Mouse (Mus musculus): ENCODE data around the gene Fam19a3. TPM values are rescaled to one million over a fixed set of nuclear protein-coding genes. Genes with fewer than 3 reads are reported as not detected.
"Not testable (repeated sequence)": the region's sequence is repeated elsewhere in the genome, so short reads cannot be mapped to it uniquely, and the experiment has no call there.

Fam19a3 gene
- polyA plus RNA-seq, 1 experiment from 2014 or later, result 0.78 TPM

DNA sequence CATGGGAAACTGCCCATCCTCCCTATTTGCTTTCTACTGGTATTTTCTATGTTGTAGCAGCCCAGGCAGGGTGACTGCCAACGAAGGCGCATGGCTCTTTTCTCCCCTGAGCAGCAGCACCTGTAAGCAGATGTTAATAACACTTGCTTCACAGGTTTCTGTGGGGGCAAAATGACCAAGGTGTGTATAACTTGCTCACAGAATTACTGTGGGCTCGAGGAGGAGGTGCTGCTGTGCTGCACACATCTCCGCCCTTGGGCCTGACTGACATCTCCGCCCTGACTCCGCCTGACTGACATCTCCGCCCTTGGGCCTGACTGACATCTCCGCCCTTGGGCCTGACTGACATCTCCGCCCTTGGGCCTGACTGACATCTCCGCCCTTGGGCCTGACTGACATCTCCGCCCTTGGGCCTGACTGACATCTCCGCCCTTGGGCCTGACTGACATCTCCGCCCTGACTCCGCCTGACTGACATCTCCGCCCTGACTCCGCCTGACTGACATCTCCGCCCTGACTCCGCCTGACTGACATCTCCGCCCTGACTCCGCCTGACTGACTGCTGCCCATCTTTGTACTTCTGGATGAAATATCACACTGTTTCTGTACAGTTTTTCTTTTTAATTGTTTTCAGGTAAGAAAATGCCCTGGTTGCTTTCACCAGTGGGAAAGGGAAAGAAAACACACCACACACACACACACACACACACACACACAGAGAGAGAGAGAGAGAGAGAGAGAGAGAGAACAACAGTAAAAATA, 19.4 kb downstream of the Fam19a3 start:
- not testable (repeated sequence) for H3K36me3 ChIP-seq; H3K9ac ChIP-seq; H3K27ac ChIP-seq; H3K4me3 ChIP-seq; H3K27me3 ChIP-seq; H3K4me1 ChIP-seq (replicated peaks); H3K9me3 ChIP-seq (replicated peaks); ATAC-seq (replicated peaks; ENCODE audit: insufficient number of reproducible peaks, insufficient read depth, low FRiP score, low read depth)
- H3K4me2 ChIP-seq, result peak overlapping the region; percentile 21; the same call in 1 of the 2 replicates
- WGBS, result 26% methylated on average over 20 of the region's 20 CpGs

DNA sequence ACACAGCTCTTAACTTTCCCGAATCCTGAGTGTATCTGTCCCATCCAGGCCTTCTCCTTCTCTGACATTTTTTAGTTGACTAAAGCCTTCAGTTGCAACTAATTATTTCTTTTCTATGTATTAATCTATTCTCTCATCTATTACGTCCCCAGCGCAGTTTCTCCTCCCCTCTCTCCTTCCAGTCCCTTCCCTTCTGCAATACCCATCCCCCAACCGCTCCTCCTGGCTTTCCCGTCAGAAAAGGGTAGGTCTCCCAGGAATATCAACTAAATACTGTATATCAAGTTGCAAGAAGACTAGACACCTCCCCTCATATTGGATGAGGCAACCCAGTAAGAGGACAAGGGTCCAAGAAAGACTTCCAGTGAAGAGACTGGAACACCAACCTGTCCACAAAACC, 22.8 kb downstream of the Fam19a3 start:
- 20% methylated on average over 5 of the region's 5 CpGs for WGBS
- peak overlapping the region; percentile 53 for H3K9ac ChIP-seq
- H3K27me3 ChIP-seq, result peaks cover 8% of the 10 kb centered on the region; the same call in 1 of the 2 replicates
- no peak overlapping the region for H3K27ac ChIP-seq
- ATAC-seq (replicated peaks; ENCODE audit: insufficient number of reproducible peaks, insufficient read depth, low FRiP score, low read depth), result no peak
- no peaks in the 10 kb centered on the region for H3K36me3 ChIP-seq
- H3K4me1 ChIP-seq (replicated peaks), result peaks cover 9% of the 10 kb centered on the region
- peak overlapping the region; percentile 45 for H3K4me3 ChIP-seq
- H3K9me3 ChIP-seq (replicated peaks), result no peaks in the 10 kb centered on the region
- H3K4me2 ChIP-seq, result peak overlapping the region; percentile 84

DNA sequence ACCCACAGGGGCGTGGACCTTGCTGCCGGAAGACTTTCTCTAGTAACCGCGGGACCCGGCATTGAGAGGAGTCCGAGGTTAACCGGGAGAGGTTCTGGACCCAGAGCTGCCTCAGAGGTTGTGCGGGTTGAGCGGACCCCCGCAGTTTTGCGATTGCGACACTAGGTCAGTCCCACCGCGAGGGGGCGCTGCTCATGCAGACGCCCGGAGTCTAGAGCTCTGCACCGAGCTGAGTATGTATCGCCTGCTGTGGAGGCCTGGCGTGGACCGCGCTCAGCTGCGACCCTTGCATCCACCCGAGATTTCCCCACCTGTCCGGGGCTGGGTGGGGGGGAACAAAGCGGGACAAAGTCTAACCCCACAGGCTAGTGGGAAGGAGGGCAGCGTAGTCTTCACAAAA, 23.2 kb downstream of the Fam19a3 start:
- Histone ChIP-seq H3K27ac (no peak overlapping the region), H3K4me3 (peak overlapping the region; percentile 45), H3K36me3 (no peaks in the 10 kb centered on the region), H3K9me3 (replicated peaks) (no peaks in the 10 kb centered on the region), H3K4me2 (peak overlapping the region; percentile 84), H3K4me1 (replicated peaks) (peaks cover 9% of the 10 kb centered on the region), H3K27me3 (peaks cover 9% of the 10 kb centered on the region; the same call in 1 of the 2 replicates), H3K9ac (peak overlapping the region; percentile 53)
- ATAC-seq (replicated peaks; ENCODE audit: insufficient number of reproducible peaks, insufficient read depth, low FRiP score, low read depth), result peak; percentile 75
- 2% methylated on average over 27 of the region's 27 CpGs for WGBS

DNA sequence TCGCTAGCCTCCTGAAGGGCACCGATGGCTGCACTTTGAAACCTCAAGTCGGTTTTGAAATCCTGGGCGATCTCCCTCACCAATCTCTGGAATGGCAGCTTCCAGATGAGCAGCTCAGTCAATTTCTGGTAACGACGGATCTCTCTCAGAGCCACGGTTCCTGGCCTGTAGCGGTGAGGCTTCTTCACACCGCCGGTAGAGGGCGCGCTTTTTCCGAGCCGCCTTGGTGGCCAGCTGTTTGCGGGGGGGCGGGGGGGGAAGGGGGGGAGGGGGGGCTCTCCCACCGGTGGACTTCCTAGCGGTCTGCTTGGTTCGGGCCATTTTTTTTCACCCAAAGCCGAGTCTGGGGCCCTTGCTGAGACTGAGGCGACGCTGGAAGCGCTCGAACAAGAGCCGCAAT, 28.8 kb downstream of the Fam19a3 start:
- H3K27ac ChIP-seq; ATAC-seq (replicated peaks; ENCODE audit: insufficient number of reproducible peaks, insufficient read depth, low FRiP score, low read depth); H3K9me3 ChIP-seq (replicated peaks); H3K4me3 ChIP-seq; H3K4me1 ChIP-seq (replicated peaks); H3K27me3 ChIP-seq; H3K9ac ChIP-seq; H3K36me3 ChIP-seq: not testable (repeated sequence)
- H3K4me2 ChIP-seq, result peak overlapping the region; percentile 33; the same call in 1 of the 2 replicates
- WGBS, result 19% methylated on average over 22 of the region's 25 CpGs

DNA sequence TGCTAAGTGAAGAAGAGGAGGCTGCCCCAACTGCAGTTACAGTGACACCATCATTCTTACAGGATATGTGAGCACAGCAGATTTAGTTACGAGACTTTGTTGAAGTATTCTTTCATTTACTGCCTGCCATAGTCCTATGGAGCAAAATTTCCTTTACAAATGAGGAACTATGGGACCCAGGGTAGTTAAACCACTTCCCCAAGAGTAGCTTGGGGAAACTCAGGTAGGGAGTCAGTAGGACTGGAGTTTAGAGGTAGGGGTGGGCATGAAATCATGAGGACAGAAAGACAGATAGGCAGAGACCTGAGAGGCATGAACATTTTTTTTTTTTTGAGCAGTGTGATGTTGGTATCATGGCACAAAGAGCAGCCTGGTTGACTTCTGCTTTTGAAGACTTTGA, 37.8 kb downstream of the Fam19a3 start:
- Histone ChIP-seq H3K4me1 (replicated peaks) (0 out of 2 replicates have a peak, but pooled peaks cover 2% of the 10 kb centered on the region), H3K4me3 (no peak overlapping the region), H3K27ac (no peak overlapping the region), H3K9ac (no peak overlapping the region), H3K27me3 (no peaks in the 10 kb centered on the region), H3K36me3 (no peaks in the 10 kb centered on the region), H3K9me3 (replicated peaks) (no peaks in the 10 kb centered on the region), H3K4me2 (no peak overlapping the region)
- WGBS, result 56% methylated on average over 1 of the region's 1 CpGs
- ATAC-seq (replicated peaks; ENCODE audit: insufficient number of reproducible peaks, insufficient read depth, low FRiP score, low read depth), result no peak

DNA sequence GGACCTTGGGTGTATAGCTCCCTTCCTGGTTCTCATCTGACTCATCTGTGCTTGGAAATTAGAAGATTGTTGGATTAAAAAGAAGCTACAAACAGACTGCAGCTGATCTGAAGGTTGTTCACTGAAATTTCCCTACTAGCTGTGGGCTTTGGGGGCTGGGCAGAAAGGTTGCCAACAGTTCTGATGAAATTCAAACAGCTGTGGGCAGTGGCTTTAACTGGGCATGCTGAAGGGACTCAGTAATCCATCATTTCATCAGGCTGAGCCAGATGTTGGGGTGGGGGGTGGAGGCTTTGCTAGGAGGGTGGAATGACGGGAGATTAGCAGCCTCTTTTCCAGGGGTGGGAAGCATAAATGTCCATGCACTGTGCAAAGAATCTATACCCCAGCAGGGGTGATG, 38.5 kb downstream of the Fam19a3 start:
- no peak overlapping the region for H3K27ac ChIP-seq
- ATAC-seq (replicated peaks; ENCODE audit: insufficient number of reproducible peaks, insufficient read depth, low FRiP score, low read depth), result no peak
- H3K4me3 ChIP-seq, result no peak overlapping the region
- no peak overlapping the region for H3K4me2 ChIP-seq
- H3K9me3 ChIP-seq (replicated peaks), result no peaks in the 10 kb centered on the region
- 57% methylated on average over 1 of the region's 1 CpGs for WGBS
- 0 out of 2 replicates have a peak, but pooled peaks cover 2% of the 10 kb centered on the region for H3K4me1 ChIP-seq (replicated peaks)
- no peaks in the 10 kb centered on the region for H3K36me3 ChIP-seq
- no peaks in the 10 kb centered on the region for H3K27me3 ChIP-seq
- H3K9ac ChIP-seq, result no peak overlapping the region

DNA sequence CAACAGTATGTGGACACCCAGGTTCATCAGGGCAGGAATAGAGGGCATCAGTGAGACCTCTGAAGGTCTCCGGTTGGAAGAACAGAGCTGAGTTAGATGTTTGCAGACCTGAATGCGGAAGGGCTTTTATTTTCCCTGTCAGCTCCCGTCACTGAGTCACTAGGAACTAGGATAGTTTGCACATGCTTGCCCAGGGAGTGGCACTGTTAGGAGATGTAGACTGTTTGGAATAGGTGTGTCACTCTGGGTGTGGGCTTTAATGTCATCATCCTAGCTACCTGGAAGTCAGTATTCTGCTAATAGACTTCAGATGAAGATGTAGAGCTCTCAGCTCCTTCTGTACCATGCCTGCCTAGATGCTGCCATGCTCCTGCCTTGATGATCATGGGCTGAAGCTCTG, 39.7 kb downstream of the Fam19a3 start:
- Histone ChIP-seq H3K9ac (no peak overlapping the region), H3K4me3 (no peak overlapping the region), H3K27me3 (no peaks in the 10 kb centered on the region), H3K36me3 (no peaks in the 10 kb centered on the region), H3K27ac (no peak overlapping the region), H3K9me3 (replicated peaks) (no peaks in the 10 kb centered on the region), H3K4me2 (no peak overlapping the region), H3K4me1 (replicated peaks) (no peaks in the 10 kb centered on the region)
- WGBS, result 90% methylated on average over 3 of the region's 3 CpGs
- no peak for ATAC-seq (replicated peaks; ENCODE audit: insufficient number of reproducible peaks, insufficient read depth, low FRiP score, low read depth)

DNA sequence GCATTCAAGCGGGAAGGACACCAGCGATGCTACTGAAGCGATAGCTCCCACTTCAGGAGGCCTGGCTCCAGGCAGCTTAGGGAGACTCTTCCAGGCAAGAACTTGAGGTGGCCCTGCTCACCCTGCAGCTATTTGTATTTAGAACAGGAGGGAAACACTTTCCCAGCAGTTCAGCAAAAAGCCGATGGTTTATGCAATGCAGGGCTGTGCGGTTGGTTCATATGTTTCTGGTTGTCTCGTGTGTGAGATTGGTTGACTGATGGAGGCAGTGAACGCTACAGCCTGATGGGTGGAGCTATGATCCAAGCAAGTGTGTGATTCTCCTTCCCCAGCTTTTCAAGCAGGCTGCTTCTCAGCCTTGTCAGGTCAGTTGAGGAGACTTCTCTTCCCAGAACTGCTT, 47.0 kb downstream of the Fam19a3 start:
- Histone ChIP-seq H3K27ac (no peak overlapping the region), H3K36me3 (no peaks in the 10 kb centered on the region), H3K4me1 (replicated peaks) (no peaks in the 10 kb centered on the region), H3K4me2 (no peak overlapping the region), H3K4me3 (no peak overlapping the region), H3K9ac (no peak overlapping the region), H3K9me3 (replicated peaks) (no peaks in the 10 kb centered on the region), H3K27me3 (no peaks in the 10 kb centered on the region)
- 54% methylated on average over 7 of the region's 7 CpGs for WGBS
- no peak for ATAC-seq (replicated peaks; ENCODE audit: insufficient number of reproducible peaks, insufficient read depth, low FRiP score, low read depth)

DNA sequence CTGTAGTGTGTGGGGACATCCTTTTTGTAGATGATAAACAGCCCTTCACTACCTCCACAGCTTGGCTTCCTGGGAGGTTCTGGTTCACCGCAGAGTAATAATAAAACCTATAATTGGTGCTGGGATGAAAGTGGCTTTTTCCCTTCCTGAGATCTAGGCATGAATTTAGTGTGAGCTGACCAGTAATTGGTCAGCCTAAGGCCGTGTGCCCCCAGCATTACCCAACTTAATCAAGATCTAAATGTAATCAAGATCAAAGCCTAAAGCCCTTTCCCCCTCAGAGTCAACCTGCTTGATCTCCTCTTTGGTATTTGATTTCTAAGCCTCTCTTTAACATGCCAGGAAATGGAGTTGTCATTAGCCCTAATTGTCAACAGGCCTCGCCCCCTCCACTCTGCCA, 48.7 kb downstream of the Fam19a3 start:
- no peak overlapping the region for H3K9ac ChIP-seq
- H3K4me2 ChIP-seq, result no peak overlapping the region
- no peaks in the 10 kb centered on the region for H3K36me3 ChIP-seq
- 55% methylated on average over 3 of the region's 3 CpGs for WGBS
- H3K4me1 ChIP-seq (replicated peaks), result no peaks in the 10 kb centered on the region
- no peak overlapping the region for H3K4me3 ChIP-seq
- H3K9me3 ChIP-seq (replicated peaks), result no peaks in the 10 kb centered on the region
- H3K27me3 ChIP-seq, result no peaks in the 10 kb centered on the region
- H3K27ac ChIP-seq, result no peak overlapping the region
- no peak for ATAC-seq (replicated peaks; ENCODE audit: insufficient number of reproducible peaks, insufficient read depth, low FRiP score, low read depth)

DNA sequence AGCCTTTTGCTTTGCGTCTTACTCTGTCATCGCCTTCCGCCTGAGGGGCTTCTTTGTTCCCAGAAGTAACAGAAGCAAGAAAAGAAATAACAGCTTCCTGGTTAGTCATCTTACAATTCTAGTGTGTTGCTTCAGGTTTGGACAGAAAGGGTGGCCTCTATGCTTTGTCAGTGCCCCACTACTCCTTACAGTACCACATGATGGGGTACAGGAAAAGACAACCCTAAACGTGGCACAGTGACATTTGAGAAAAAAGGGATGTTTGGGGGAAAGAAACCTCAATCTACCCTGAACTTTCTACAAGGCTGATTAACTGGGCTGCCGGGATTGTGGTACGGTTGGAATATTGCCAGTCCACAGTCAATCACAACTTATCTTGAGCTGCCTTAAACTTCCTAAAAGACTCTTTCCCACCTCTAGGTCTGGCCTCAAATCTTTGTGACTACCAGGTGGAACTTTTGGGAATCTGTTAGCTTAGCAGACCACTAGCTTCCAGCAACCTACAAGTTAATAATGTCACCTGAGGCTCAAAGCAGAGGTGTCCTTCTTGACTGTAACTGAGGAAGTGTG, 52.3 kb downstream of the Fam19a3 start:
- no peak overlapping the region for H3K9ac ChIP-seq
- H3K4me2 ChIP-seq, result no peak overlapping the region
- H3K4me1 ChIP-seq (replicated peaks), result no peaks in the 10 kb centered on the region
- no peak for ATAC-seq (replicated peaks; ENCODE audit: insufficient number of reproducible peaks, insufficient read depth, low FRiP score, low read depth)
- no peak overlapping the region for H3K27ac ChIP-seq
- no peaks in the 10 kb centered on the region for H3K27me3 ChIP-seq
- 53% methylated on average over 6 of the region's 6 CpGs for WGBS
- H3K36me3 ChIP-seq, result no peaks in the 10 kb centered on the region
- no peak overlapping the region for H3K4me3 ChIP-seq
- H3K9me3 ChIP-seq (replicated peaks), result no peaks in the 10 kb centered on the region

All from heart, embryonic 15.5 days (tissue).